Mouse (Mus musculus) effector memory CD4-positive, alpha-beta T cell, adult 5 months (primary cell): ENCODE results near the gene Adam6a. TPM values are rescaled to one million over a fixed set of nuclear protein-coding genes. Genes with fewer than 3 reads are reported as not detected.

Source experiments
- polyA plus RNA-seq: library from polyadenylated mRNA; unstranded; fragments of 100-300 nt; shearing (Covaris generic); gene quantifications from one replicate; pipeline ENCODE4 v1.2.1, GENCODE M21; 2017

Gene Adam6a
- not detected for polyA plus RNA-seq

DNA sequence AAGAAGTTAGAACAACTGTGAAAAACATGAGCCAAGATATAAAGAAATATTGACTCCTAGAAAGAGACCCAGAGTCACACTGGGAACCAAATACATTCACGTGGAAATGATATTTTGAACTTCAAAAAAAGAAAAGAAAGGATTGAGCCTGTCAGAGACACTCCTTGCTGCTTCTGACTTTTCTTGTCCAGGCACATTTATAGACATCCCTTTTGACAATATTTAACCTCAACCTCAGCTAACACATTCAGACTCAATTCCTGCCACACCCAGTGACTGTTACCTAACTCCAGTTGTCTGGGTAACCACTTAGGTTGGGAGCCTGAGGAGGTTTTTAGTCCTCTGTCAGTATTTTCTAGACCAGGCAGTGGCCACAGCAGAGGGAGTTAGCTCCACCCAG, at the start of gene Adam6a:
Adam6a (plus strand) TSS at position 301 of the 400 bp plus-strand sequence.

Other genes with a start within 250 kb of the Adam6a start
- gene Adam6b, start 54.4 kb upstream of the Adam6a start, polyA plus RNA-seq: not detected